Comparison of ENCODE assay signal across 11 mouse cellular contexts in the genomic region with DNA sequence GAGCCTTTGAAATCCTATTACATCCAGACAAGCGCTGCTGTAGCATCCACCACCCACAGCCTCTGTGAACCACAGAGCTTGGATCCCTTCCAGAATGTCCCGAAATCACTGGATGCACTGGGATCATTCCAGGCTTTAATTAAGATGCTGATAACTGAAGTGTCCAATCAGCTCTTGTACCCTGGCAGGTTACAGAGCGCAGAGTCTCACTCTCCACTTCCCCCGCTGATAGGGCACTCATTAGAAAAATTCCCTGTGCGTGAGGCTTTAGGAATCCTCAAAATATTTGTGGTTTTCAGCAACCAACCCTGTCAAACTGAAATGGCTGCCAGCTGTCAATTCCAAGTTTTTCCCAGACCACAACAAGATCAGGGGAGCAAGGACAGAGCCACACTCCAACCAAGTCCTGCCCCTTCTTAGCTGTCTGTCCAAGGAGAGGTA. TPM values are rescaled to one million over a fixed set of nuclear protein-coding genes. Genes with fewer than 3 reads are reported as not detected.
DNase-seq lines count a peak whose midpoint lies in the region; ATAC-seq lines count a peak whose summit lies in the region.
"Had no signal": no experiment of that assay in that cellular context is flagged by ENCODE, and none has a peak within 500 bp of the region (broad histone marks: within the 10 kb centered on the region; RNA-seq: fewer than 3 reads in every experiment).

No protein-coding gene starts in this region.

- H3K4me3 ChIP-seq in hindbrain, embryonic 14.5 days (replicated peaks; ENCODE audit: low read length), result no peak overlapping the region
- no peak overlapping the region for H3K4me3 ChIP-seq in hindbrain, embryonic 12.5 days
- H3K4me3 ChIP-seq in forebrain, embryonic 14.5 days (ENCODE audit: low read depth, low read length), result no peak overlapping the region

- ATAC-seq in hindbrain, embryonic 14.5 days (ENCODE audit: low FRiP score), result peak; percentile 72
- no peak for ATAC-seq in hindbrain, embryonic 12.5 days (ENCODE audit: low FRiP score)
- peak; percentile 61; the same call in 1 of the 2 replicates for ATAC-seq in forebrain, embryonic 14.5 days
- ATAC-seq in activated CD4-positive, CD25-positive, alpha-beta regulatory T cell, adult 4 months, result no peak

- H3K4me2 ChIP-seq in hindbrain, embryonic 14.5 days (replicated peaks), result no peak overlapping the region
- H3K4me2 ChIP-seq in hindbrain, embryonic 12.5 days (replicated peaks), result no peak overlapping the region
- no peak overlapping the region for H3K4me2 ChIP-seq in forebrain, embryonic 14.5 days (ENCODE audit: low read length)

- no peaks in the 10 kb centered on the region for H3K27me3 ChIP-seq in hindbrain, embryonic 14.5 days (ENCODE audit: control insufficient read depth, insufficient read depth, low read length)
- no peaks in the 10 kb centered on the region for H3K27me3 ChIP-seq in hindbrain, embryonic 12.5 days
- H3K27me3 ChIP-seq in forebrain, embryonic 14.5 days (replicated peaks; ENCODE audit: control insufficient read depth, insufficient read depth, low read length), result no peaks in the 10 kb centered on the region

- no peak overlapping the region for H3K27ac ChIP-seq in hindbrain, embryonic 14.5 days
- H3K27ac ChIP-seq in hindbrain, embryonic 12.5 days, result no peak overlapping the region
- no peak overlapping the region for H3K27ac ChIP-seq in forebrain, embryonic 14.5 days (ENCODE audit: low read depth, low read length)

- no peaks in the 10 kb centered on the region for H3K9me3 ChIP-seq in hindbrain, embryonic 14.5 days (ENCODE audit: control insufficient read depth, low read length)
- no peaks in the 10 kb centered on the region for H3K9me3 ChIP-seq in hindbrain, embryonic 12.5 days (replicated peaks)
- H3K9me3 ChIP-seq in forebrain, embryonic 14.5 days (replicated peaks; ENCODE audit: control insufficient read depth, low read length), result no peaks in the 10 kb centered on the region

- WGBS in hindbrain, embryonic 14.5 days, result 47% methylated on average over 5 of the region's 5 CpGs
- WGBS in hindbrain, embryonic 12.5 days, result 74% methylated on average over 5 of the region's 5 CpGs
- 18% methylated on average over 5 of the region's 5 CpGs for WGBS in forebrain, embryonic 14.5 days

- H3K9ac ChIP-seq in hindbrain, embryonic 14.5 days, result no peak overlapping the region
- no peak overlapping the region for H3K9ac ChIP-seq in hindbrain, embryonic 12.5 days
- H3K9ac ChIP-seq in forebrain, embryonic 14.5 days (ENCODE audit: low read length), result no peak overlapping the region

- peak; percentile 30 for DNase-seq in hindbrain, embryonic 14.5 days (ENCODE audit: low spot score)
- DNase-seq in 3134 (ENCODE audit: extremely low read depth, insufficient read length, low spot score), result peak; percentile 77
- DNase-seq in forebrain, embryonic 14.5 days (ENCODE audit: low spot score), result peak; percentile 78
- peak; percentile 72 for DNase-seq in heart, postnatal 4 days
- DNase-seq in spleen, adult 12 weeks (ENCODE audit: low spot score), result no peak
- no peak for DNase-seq in layer of hippocampus, postnatal 36 days
- DNase-seq: thymus, postnatal 25 days had no signal

- no peaks in the 10 kb centered on the region for H3K36me3 ChIP-seq in hindbrain, embryonic 14.5 days (replicated peaks; ENCODE audit: control insufficient read depth, insufficient read depth)
- H3K36me3 ChIP-seq in hindbrain, embryonic 12.5 days, result no peaks in the 10 kb centered on the region
- no peaks in the 10 kb centered on the region for H3K36me3 ChIP-seq in forebrain, embryonic 14.5 days (ENCODE audit: control insufficient read depth, insufficient read depth, low read length)

- 0 out of 2 replicates have a peak, but pooled peaks cover 5% of the 10 kb centered on the region for H3K4me1 ChIP-seq in hindbrain, embryonic 14.5 days (replicated peaks; ENCODE audit: control insufficient read depth, insufficient read depth, low read length)
- no peaks in the 10 kb centered on the region for H3K4me1 ChIP-seq in hindbrain, embryonic 12.5 days
- H3K4me1 ChIP-seq in forebrain, embryonic 14.5 days (ENCODE audit: control insufficient read depth, insufficient read depth, low read length), result peaks cover 3% of the 10 kb centered on the region; the same call in 1 of the 2 replicates

RNA-seq across cellular contexts. Expression of a gene that starts 2.2 kb away (rescaled TPM):
- 0.12 TPM in 1 of 2 replicates, not detected in the other for polyA plus RNA-seq in hindbrain, embryonic 14.5 days (2014; fragmentation: Nextera tagmentation; extraction: Ambion mirVana)
- not detected in 2 replicates for polyA plus RNA-seq in hindbrain, embryonic 12.5 days (2016; fragmentation: Nextera tagmentation; extraction: Ambion mirVana)
- 0.14 and 0.17 TPM in 2 replicates for polyA plus RNA-seq in forebrain, embryonic 14.5 days (2014; fragmentation: Nextera tagmentation; extraction: Ambion mirVana)
- total RNA-seq in heart, postnatal 4 days (2021), result 1 to 10 TPM; 1.0 to 1.5 TPM
- not detected for polyA plus RNA-seq in activated CD4-positive, CD25-positive, alpha-beta regulatory T cell, adult 4 months (2017; shearing (Covaris generic))
- under 1 TPM in 1 of 2 experiments, not detected in 1; 0.22 TPM for total RNA-seq in layer of hippocampus, postnatal 36 days (2021)
- total RNA-seq: neutrophil, adult 5-6 weeks had no signal
- polyA plus RNA-seq: limb, embryonic 11.5 days had no signal

Comparison
In these comparisons a context has a peak if more than half of its experiments do, and no peak if none do; other contexts are left out.
1. ATAC-seq: peak in hindbrain, embryonic 14.5 days (single experiment) and forebrain, embryonic 14.5 days (single experiment); none in hindbrain, embryonic 12.5 days (single experiment) and activated CD4-positive, CD25-positive, alpha-beta regulatory T cell, adult 4 months (single experiment).
2. DNase-seq: peak in hindbrain, embryonic 14.5 days (single experiment), 3134 (single experiment), forebrain, embryonic 14.5 days (single experiment) and heart, postnatal 4 days (single experiment); none in spleen, adult 12 weeks (single experiment) and layer of hippocampus, postnatal 36 days (0 of 2).